Mouse (Mus musculus): ENCODE results near the gene Bank1. TPM values are rescaled to one million over a fixed set of nuclear protein-coding genes. Genes with fewer than 3 reads are reported as not detected.

Gene Bank1
- total and polyA plus RNA-seq, 2 experiments from 2014 or later = 0.38 to 0.39 TPM

GRCm38 (mm10) chr3:136048026-136048425 lies 277.8 kb downstream of the Bank1 start:
- H3K9me3 ChIP-seq (ENCODE audit: low read length) = no peaks in the 10 kb centered on the region
- no peak overlapping the region for H3K9ac ChIP-seq
- no peak overlapping the region for H3K4me3 ChIP-seq (ENCODE audit: low read depth, low read length)
- no peak overlapping the region for H3K4me2 ChIP-seq (ENCODE audit: low read depth)
- no peaks in the 10 kb centered on the region for H3K27me3 ChIP-seq (ENCODE audit: insufficient read depth, low read length)
- no peak for TF ChIP-seq CTCF (IDR thresholded peaks at IDR 0.05; ENCODE audit: low read depth)
- DNase-seq (no peak), ATAC-seq (no peak)
- WGBS = 92% methylated on average over 4 of the region's 4 CpGs
- H3K36me3 ChIP-seq (ENCODE audit: insufficient read depth) = no peaks in the 10 kb centered on the region
- H3K27ac ChIP-seq (ENCODE audit: low read depth, low read length) = no peak overlapping the region
- H3K4me1 ChIP-seq (ENCODE audit: insufficient read depth) = no peaks in the 10 kb centered on the region

- no peak overlapping the region for H3K27ac ChIP-seq (ENCODE audit: low read depth, low read length)
Observed at GRCm38 (mm10) chr3:136045381-136045780, 280.5 kb downstream of the Bank1 start.

GRCm38 (mm10) chr3:136040041-136040440 lies 285.8 kb downstream of the Bank1 start:
- Histone ChIP-seq H3K9me3 (ENCODE audit: low read length) (no peaks in the 10 kb centered on the region), H3K9ac (no peak overlapping the region), H3K36me3 (ENCODE audit: insufficient read depth) (no peaks in the 10 kb centered on the region), H3K27me3 (ENCODE audit: insufficient read depth, low read length) (no peaks in the 10 kb centered on the region), H3K4me1 (ENCODE audit: insufficient read depth) (no peaks in the 10 kb centered on the region), H3K27ac (ENCODE audit: low read depth, low read length) (no peak overlapping the region), H3K4me3 (ENCODE audit: low read depth, low read length) (no peak overlapping the region), H3K4me2 (ENCODE audit: low read depth) (no peak overlapping the region)
- ATAC-seq = no peak
- WGBS = 91% methylated on average over 2 of the region's 2 CpGs
- no peak for DNase-seq
- no peak for TF ChIP-seq CTCF (IDR thresholded peaks at IDR 0.05; ENCODE audit: low read depth)

More at GRCm38 (mm10) chr3:136045381-136045780, 280.5 kb downstream of the Bank1 start:
- Histone ChIP-seq H3K9ac (no peak overlapping the region), H3K4me1 (ENCODE audit: insufficient read depth) (no peaks in the 10 kb centered on the region), H3K9me3 (ENCODE audit: low read length) (no peaks in the 10 kb centered on the region), H3K4me3 (ENCODE audit: low read depth, low read length) (no peak overlapping the region), H3K36me3 (ENCODE audit: insufficient read depth) (no peaks in the 10 kb centered on the region), H3K4me2 (ENCODE audit: low read depth) (no peak overlapping the region), H3K27me3 (ENCODE audit: insufficient read depth, low read length) (no peaks in the 10 kb centered on the region)
- no peak for TF ChIP-seq CTCF (IDR thresholded peaks at IDR 0.05; ENCODE audit: low read depth)
- WGBS = 82% methylated on average over 2 of the region's 2 CpGs
- ATAC-seq = no peak
- no peak for DNase-seq

GRCm38 (mm10) chr3:136039446-136039845 lies 286.4 kb downstream of the Bank1 start:
- Histone ChIP-seq H3K9ac (no peak overlapping the region), H3K27ac (ENCODE audit: low read depth, low read length) (no peak overlapping the region), H3K4me2 (ENCODE audit: low read depth) (no peak overlapping the region), H3K9me3 (ENCODE audit: low read length) (no peaks in the 10 kb centered on the region), H3K4me1 (ENCODE audit: insufficient read depth) (no peaks in the 10 kb centered on the region), H3K27me3 (ENCODE audit: insufficient read depth, low read length) (no peaks in the 10 kb centered on the region), H3K36me3 (ENCODE audit: insufficient read depth) (no peaks in the 10 kb centered on the region), H3K4me3 (ENCODE audit: low read depth, low read length) (no peak overlapping the region)
- WGBS = 95% methylated on average over 6 of the region's 6 CpGs
- no peak for ATAC-seq
- no peak for DNase-seq
- TF ChIP-seq CTCF (IDR thresholded peaks at IDR 0.05; ENCODE audit: low read depth) = no peak

- ATAC-seq (no peak), DNase-seq (no peak)
- Histone ChIP-seq H3K4me1 (ENCODE audit: insufficient read depth) (no peaks in the 10 kb centered on the region), H3K36me3 (ENCODE audit: insufficient read depth) (no peaks in the 10 kb centered on the region), H3K9me3 (ENCODE audit: low read length) (no peaks in the 10 kb centered on the region), H3K9ac (no peak overlapping the region), H3K4me2 (ENCODE audit: low read depth) (no peak overlapping the region), H3K27ac (ENCODE audit: low read depth, low read length) (no peak overlapping the region), H3K4me3 (ENCODE audit: low read depth, low read length) (no peak overlapping the region), H3K27me3 (ENCODE audit: insufficient read depth, low read length) (no peaks in the 10 kb centered on the region)
- no peak for TF ChIP-seq CTCF (IDR thresholded peaks at IDR 0.05; ENCODE audit: low read depth)
- WGBS = 50% methylated on average over 3 of the region's 3 CpGs
Observed at GRCm38 (mm10) chr3:136037254-136037653, 288.6 kb downstream of the Bank1 start.

GRCm38 (mm10) chr3:136035784-136036183 lies 290.1 kb downstream of the Bank1 start:
- no peak for DNase-seq
- Histone ChIP-seq H3K4me1 (ENCODE audit: insufficient read depth) (no peaks in the 10 kb centered on the region), H3K4me2 (ENCODE audit: low read depth) (no peak overlapping the region), H3K4me3 (ENCODE audit: low read depth, low read length) (no peak overlapping the region), H3K9me3 (ENCODE audit: low read length) (no peaks in the 10 kb centered on the region), H3K27me3 (ENCODE audit: insufficient read depth, low read length) (no peaks in the 10 kb centered on the region), H3K36me3 (ENCODE audit: insufficient read depth) (no peaks in the 10 kb centered on the region), H3K27ac (ENCODE audit: low read depth, low read length) (no peak overlapping the region), H3K9ac (no peak overlapping the region)
- ATAC-seq = no peak
- TF ChIP-seq CTCF (IDR thresholded peaks at IDR 0.05; ENCODE audit: low read depth) = no peak
- 72% methylated on average over 1 of the region's 1 CpGs for WGBS

- H3K27me3 ChIP-seq (ENCODE audit: insufficient read depth, low read length) = no peaks in the 10 kb centered on the region
- ATAC-seq = no peak
- H3K4me1 ChIP-seq (ENCODE audit: insufficient read depth) = no peaks in the 10 kb centered on the region
- WGBS = 85% methylated on average over 2 of the region's 2 CpGs
- TF ChIP-seq CTCF (IDR thresholded peaks at IDR 0.05; ENCODE audit: low read depth) = no peak
- no peak overlapping the region for H3K4me3 ChIP-seq (ENCODE audit: low read depth, low read length)
- no peak overlapping the region for H3K9ac ChIP-seq
- no peak for DNase-seq
- H3K27ac ChIP-seq (ENCODE audit: low read depth, low read length) = no peak overlapping the region
- no peak overlapping the region for H3K4me2 ChIP-seq (ENCODE audit: low read depth)
- no peaks in the 10 kb centered on the region for H3K36me3 ChIP-seq (ENCODE audit: insufficient read depth)
- H3K9me3 ChIP-seq (ENCODE audit: low read length) = no peaks in the 10 kb centered on the region
Observed at GRCm38 (mm10) chr3:136024876-136025275, 301.0 kb downstream of the Bank1 start.

GRCm38 (mm10) chr3:136017517-136017916 lies 308.3 kb downstream of the Bank1 start:
- Histone ChIP-seq H3K4me1 (ENCODE audit: insufficient read depth) (no peaks in the 10 kb centered on the region), H3K36me3 (ENCODE audit: insufficient read depth) (no peaks in the 10 kb centered on the region), H3K27me3 (ENCODE audit: insufficient read depth, low read length) (no peaks in the 10 kb centered on the region), H3K9ac (no peak overlapping the region), H3K9me3 (ENCODE audit: low read length) (no peaks in the 10 kb centered on the region), H3K4me2 (ENCODE audit: low read depth) (no peak overlapping the region), H3K27ac (ENCODE audit: low read depth, low read length) (no peak overlapping the region), H3K4me3 (ENCODE audit: low read depth, low read length) (no peak overlapping the region)
- WGBS = 87% methylated on average over 2 of the region's 2 CpGs
- ATAC-seq (no peak), DNase-seq (no peak)
- TF ChIP-seq CTCF (IDR thresholded peaks at IDR 0.05; ENCODE audit: low read depth) = no peak

All from forebrain, postnatal 0 days (tissue).